Mouse (Mus musculus) hindbrain, postnatal 0 days (tissue): ENCODE data around the gene Sfn. TPM values are rescaled to one million over a fixed set of nuclear protein-coding genes. Genes with fewer than 3 reads are reported as not detected.
A peak's percentile ranks its signal among the peaks of the same experiment; 100 is the strongest.

Experiments used
- ATAC-seq: fragments of 200-750 bp; cut with Nextera tagmentation; 2 replicates; pipeline ENCODE4 v1.8.0; 2017; ENCODE audit warnings: mild to moderate bottlenecking, moderate TSS enrichment, moderate library complexity
- DNase-seq: peaks from one replicate; pipeline ENCODE4 v3.0.0-alpha.2; 2015; ENCODE audit warnings: low spot score
- H3K27ac ChIP-seq: fragments of 300-500 bp; sonication (generic); 2 replicates; pipeline ENCODE4 v1.5.1; 2014; ENCODE audit warnings: mild to moderate bottlenecking
- H3K27me3 ChIP-seq: fragments of 300-500 bp; sonication (generic); 2 replicates; pipeline ENCODE4 v1.6.1; 2014; ENCODE audit warnings: low read length, mixed read lengths; ENCODE audit not compliant: insufficient read depth
- H3K36me3 ChIP-seq: fragments of 300-500 bp; sonication (generic); 2 replicates; pipeline ENCODE4 v1.6.1; 2014; ENCODE audit warnings: low read length, mixed read lengths; ENCODE audit not compliant: insufficient read depth
- H3K4me1 ChIP-seq: fragments of 300-500 bp; sonication (generic); 2 replicates; pipeline ENCODE4 v1.6.1; 2014; ENCODE audit warnings: antibody characterized with exemption, low read length, mixed read lengths; ENCODE audit not compliant: insufficient read depth
- H3K4me2 ChIP-seq: fragments of 300-500 bp; sonication (generic); 2 replicates; pipeline ENCODE4 v1.6.1; 2014; ENCODE audit warnings: low read depth, mild to moderate bottlenecking, low read length, moderate library complexity, mixed read lengths
- H3K4me3 ChIP-seq: fragments of 300-500 bp; sonication (generic); 2 replicates; pipeline ENCODE4 v1.5.1; 2014; ENCODE audit warnings: low read length
- H3K9ac ChIP-seq: fragments of 300-500 bp; sonication (generic); replicated peaks from 2 replicates; pipeline ENCODE4 v1.6.1; 2014; ENCODE audit warnings: mild to moderate bottlenecking, low read length, moderate library complexity, mixed read lengths
- H3K9me3 ChIP-seq: fragments of 300-500 bp; sonication (generic); 2 replicates; pipeline ENCODE4 v1.6.1; 2016; ENCODE audit warnings: low read length, mixed read lengths
- CTCF ChIP-seq: IDR thresholded peaks from 2 replicates; pipeline ENCODE4 v1.5.1; 2016; ENCODE audit warnings: antibody characterized with exemption, control low read depth, low read depth
- WGBS: fragments of 180-500 bp; shearing (Covaris S2); extraction: QIAGEN DNeasy Blood & Tissue Kit; methylation state at CpG from one replicate; pipeline ENCODE4 v1.1.7; 2014; 5-methylcytosine and 5-hydroxymethylcytosine counted together
- polyA plus RNA-seq: library from polyadenylated mRNA; unstranded; fragments of >200 nt; fragmentation: Nextera tagmentation; extraction: Ambion mirVana; gene quantifications from 2 replicates; pipeline ENCODE4 v1.2.1, GENCODE M21; 2015
- total RNA-seq: library from RNA; depleted of rRNA; stranded (reverse); fragments of >200 nt; gene quantifications from 2 replicates; pipeline ENCODE4 v1.2.3, GENCODE M21; 2014

The Sfn gene
- total and polyA plus RNA-seq, 2 experiments from 2014 or later: 1.4 to 2.8 TPM

GRCm38 (mm10) chr4:133628517-133628916 lies 26.5 kb upstream of the Sfn start:
- Histone ChIP-seq H3K36me3 (peaks cover 12% of the 10 kb centered on the region; the same call in 1 of the 2 replicates), H3K4me2 (no peak overlapping the region), H3K9me3 (no peaks in the 10 kb centered on the region), H3K27ac (no peak overlapping the region), H3K9ac (no peak overlapping the region), H3K27me3 (no peaks in the 10 kb centered on the region), H3K4me3 (no peak overlapping the region), H3K4me1 (peaks cover 19% of the 10 kb centered on the region)
- ATAC-seq (no peak), DNase-seq (no peak)
- 84% methylated on average over 2 of the region's 2 CpGs for WGBS
- TF ChIP-seq CTCF: no peak

GRCm38 (mm10) chr4:133627039-133627438 lies 25.1 kb upstream of the Sfn start:
- Histone ChIP-seq H3K4me1 (peaks cover 16% of the 10 kb centered on the region), H3K4me2 (no peak overlapping the region), H3K4me3 (no peak overlapping the region), H3K27me3 (no peaks in the 10 kb centered on the region), H3K27ac (no peak overlapping the region), H3K9ac (no peak overlapping the region), H3K9me3 (no peaks in the 10 kb centered on the region), H3K36me3 (peaks cover 12% of the 10 kb centered on the region; the same call in 1 of the 2 replicates)
- ATAC-seq: no peak
- no peak for DNase-seq
- TF ChIP-seq CTCF: no peak
- 74% methylated on average over 14 of the region's 14 CpGs for WGBS

- no peak for DNase-seq
- WGBS: 78% methylated on average over 9 of the region's 9 CpGs
These were observed 24.7 kb upstream of the Sfn start for GRCm38 (mm10) chr4:133626621-133627020.

GRCm38 (mm10) chr4:133626221-133626620 lies 24.3 kb upstream of the Sfn start:
- Histone ChIP-seq H3K36me3 (peaks cover 12% of the 10 kb centered on the region; the same call in 1 of the 2 replicates), H3K9me3 (no peaks in the 10 kb centered on the region), H3K9ac (no peak overlapping the region), H3K4me2 (no peak overlapping the region), H3K27ac (no peak overlapping the region), H3K4me1 (peaks cover 9% of the 10 kb centered on the region; the same call in 1 of the 2 replicates), H3K4me3 (no peak overlapping the region), H3K27me3 (no peaks in the 10 kb centered on the region)
- DNase-seq (no peak), ATAC-seq (no peak)
- TF ChIP-seq CTCF: no peak
- 26% methylated on average over 5 of the region's 5 CpGs for WGBS

More at GRCm38 (mm10) chr4:133626621-133627020, 24.7 kb upstream of the Sfn start:
- peaks cover 13% of the 10 kb centered on the region for H3K4me1 ChIP-seq
- H3K4me2 ChIP-seq: no peak overlapping the region
- no peak for TF ChIP-seq CTCF
- no peak for ATAC-seq
- peaks cover 12% of the 10 kb centered on the region; the same call in 1 of the 2 replicates for H3K36me3 ChIP-seq
- H3K27ac ChIP-seq: no peak overlapping the region
- H3K9ac ChIP-seq: no peak overlapping the region
- H3K9me3 ChIP-seq: no peaks in the 10 kb centered on the region
- no peaks in the 10 kb centered on the region for H3K27me3 ChIP-seq
- H3K4me3 ChIP-seq: no peak overlapping the region

- H3K4me3 ChIP-seq: no peak overlapping the region
- no peak for DNase-seq
- H3K27ac ChIP-seq: no peak overlapping the region
- H3K9me3 ChIP-seq: no peaks in the 10 kb centered on the region
- H3K27me3 ChIP-seq: no peaks in the 10 kb centered on the region
- H3K4me2 ChIP-seq: no peak overlapping the region
- peaks cover 12% of the 10 kb centered on the region; the same call in 1 of the 2 replicates for H3K36me3 ChIP-seq
- H3K9ac ChIP-seq: no peak overlapping the region
- peaks cover 5% of the 10 kb centered on the region; the same call in 1 of the 2 replicates for H3K4me1 ChIP-seq
- WGBS: 48% methylated on average over 11 of the region's 11 CpGs
- ATAC-seq: peak; percentile 5; the same call in 1 of the 2 replicates
- TF ChIP-seq CTCF: no peak
These were observed 23.7 kb upstream of the Sfn start for GRCm38 (mm10) chr4:133625621-133626071.

GRCm38 (mm10) chr4:133624830-133625229 lies 22.9 kb upstream of the Sfn start:
- Histone ChIP-seq H3K27me3 (no peaks in the 10 kb centered on the region), H3K36me3 (peaks cover 12% of the 10 kb centered on the region; the same call in 1 of the 2 replicates), H3K4me3 (no peak overlapping the region), H3K27ac (no peak overlapping the region), H3K9ac (no peak overlapping the region), H3K4me2 (no peak overlapping the region), H3K4me1 (no peaks in the 10 kb centered on the region), H3K9me3 (no peaks in the 10 kb centered on the region)
- ATAC-seq: no peak
- no peak for TF ChIP-seq CTCF
- no peak for DNase-seq
- WGBS: 91% methylated on average over 7 of the region's 7 CpGs

GRCm38 (mm10) chr4:133622161-133622695 lies 20.3 kb upstream of the Sfn start:
- WGBS: 85% methylated on average over 11 of the region's 11 CpGs
- TF ChIP-seq CTCF: no peak
- Histone ChIP-seq H3K9ac (no peak overlapping the region), H3K4me2 (no peak overlapping the region), H3K27ac (no peak overlapping the region), H3K4me3 (no peak overlapping the region), H3K9me3 (no peaks in the 10 kb centered on the region), H3K4me1 (no peaks in the 10 kb centered on the region), H3K36me3 (peaks cover 12% of the 10 kb centered on the region; the same call in 1 of the 2 replicates), H3K27me3 (no peaks in the 10 kb centered on the region)
- DNase-seq (no peak), ATAC-seq (no peak)
